Mouse (Mus musculus): Measurements from ENCODE around the gene Tmem151b. TPM values are rescaled to one million over a fixed set of nuclear protein-coding genes. Genes with fewer than 3 reads are reported as not detected.

Tmem151b gene
- polyA plus RNA-seq, 1 experiment from 2014 or later = 8.5 TPM

- H3K36me3 ChIP-seq (replicated peaks) = peaks cover 19% of the 10 kb centered on the region
- H3K27me3 ChIP-seq = no peaks in the 10 kb centered on the region
- H3K9ac ChIP-seq = no peak overlapping the region
- no peak overlapping the region for H3K4me3 ChIP-seq (replicated peaks)
- no peak for ATAC-seq (ENCODE audit: low FRiP score)
- peaks cover 11% of the 10 kb centered on the region for H3K4me1 ChIP-seq
- no peaks in the 10 kb centered on the region for H3K9me3 ChIP-seq
- no peak overlapping the region for H3K27ac ChIP-seq
- H3K4me2 ChIP-seq = no peak overlapping the region
- WGBS = 90% methylated on average over 4 of the region's 4 CpGs
Measured at GRCm38 (mm10) chr17:45510871-45511270, 38.6 kb downstream of the Tmem151b start.

DNA sequence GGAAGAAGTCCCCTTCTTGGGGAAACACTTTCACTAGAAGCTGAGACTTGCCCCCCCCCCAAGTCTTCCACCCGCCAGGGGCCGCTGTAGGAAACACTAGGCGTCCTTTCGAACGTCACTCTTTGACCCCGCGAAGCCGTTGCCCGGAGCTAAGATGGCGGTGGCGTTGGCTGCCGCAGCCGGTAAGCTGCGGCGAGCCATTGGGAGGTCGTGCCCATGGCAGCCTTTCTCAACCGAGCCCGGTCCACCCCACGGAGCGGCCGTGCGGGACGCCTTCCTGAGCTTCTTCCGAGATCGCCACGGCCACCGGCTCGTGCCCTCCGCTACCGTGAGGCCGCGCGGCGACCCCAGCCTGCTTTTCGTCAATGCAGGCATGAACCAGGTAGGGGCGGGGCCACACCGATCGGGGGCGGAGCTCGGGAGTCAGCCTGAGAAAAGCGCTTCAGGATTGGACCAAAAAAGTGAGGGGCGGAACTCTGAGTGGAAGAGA, 42.7 kb downstream of the Tmem151b start, which contains the start of gene Aars2:
Gene Aars2 (plus strand): TSS at position 142 of the 490 bp plus-strand sequence.
- Histone ChIP-seq H3K9ac (peak within 1 kb of the TSS; percentile 67), H3K4me1 (peaks cover 13% of the 10 kb centered on the region), H3K36me3 (replicated peaks) (peaks cover 19% of the 10 kb centered on the region), H3K4me3 (replicated peaks) (peak within 1 kb of the TSS; percentile 75), H3K4me2 (peak within 1 kb of the TSS; percentile 45), H3K9me3 (no peaks in the 10 kb centered on the region), H3K27ac (peak within 1 kb of the TSS; percentile 84), H3K27me3 (no peaks in the 10 kb centered on the region)
- ATAC-seq (ENCODE audit: low FRiP score) = peak; percentile 95
- WGBS = under 1% methylated on average over 42 of the region's 42 CpGs

DNA sequence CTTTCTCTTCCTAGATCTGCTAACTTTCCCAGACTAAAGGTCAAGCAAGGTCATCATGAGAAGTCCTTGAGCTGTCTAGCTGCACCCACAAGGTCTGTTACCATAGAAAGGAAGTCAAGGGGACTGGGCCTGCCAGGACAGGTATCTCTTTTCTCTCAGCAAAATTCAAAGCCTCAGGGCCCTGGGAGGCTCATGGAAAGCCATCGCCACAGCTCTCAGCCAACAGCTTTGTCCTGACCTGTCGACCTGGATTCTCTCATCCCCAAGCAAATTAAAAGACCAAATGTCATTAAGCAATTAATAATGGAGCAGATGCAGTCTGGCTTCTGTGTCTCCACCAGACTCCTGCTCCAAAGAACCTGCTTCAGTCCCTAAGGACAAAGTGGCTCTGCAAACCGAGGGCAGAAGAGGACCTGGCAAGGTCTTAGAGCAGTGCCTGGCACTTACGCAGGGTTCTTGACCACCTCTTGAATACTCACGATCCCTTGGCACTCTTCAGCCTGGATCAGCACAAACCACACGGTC, 43.5 kb downstream of the Tmem151b start:
- H3K4me1 ChIP-seq = peaks cover 13% of the 10 kb centered on the region
- H3K9me3 ChIP-seq = no peaks in the 10 kb centered on the region
- H3K9ac ChIP-seq = no peak overlapping the region
- no peak overlapping the region for H3K4me3 ChIP-seq (replicated peaks)
- H3K27ac ChIP-seq = no peak overlapping the region
- peaks cover 19% of the 10 kb centered on the region for H3K36me3 ChIP-seq (replicated peaks)
- no peaks in the 10 kb centered on the region for H3K27me3 ChIP-seq
- H3K4me2 ChIP-seq = 0 out of 2 replicates have a peak overlapping the region, but pooled peaks have one; percentile 45
- 69% methylated on average over 6 of the region's 6 CpGs for WGBS
- peak; percentile 20; the same call in 1 of the 2 replicates for ATAC-seq (ENCODE audit: low FRiP score)

DNA sequence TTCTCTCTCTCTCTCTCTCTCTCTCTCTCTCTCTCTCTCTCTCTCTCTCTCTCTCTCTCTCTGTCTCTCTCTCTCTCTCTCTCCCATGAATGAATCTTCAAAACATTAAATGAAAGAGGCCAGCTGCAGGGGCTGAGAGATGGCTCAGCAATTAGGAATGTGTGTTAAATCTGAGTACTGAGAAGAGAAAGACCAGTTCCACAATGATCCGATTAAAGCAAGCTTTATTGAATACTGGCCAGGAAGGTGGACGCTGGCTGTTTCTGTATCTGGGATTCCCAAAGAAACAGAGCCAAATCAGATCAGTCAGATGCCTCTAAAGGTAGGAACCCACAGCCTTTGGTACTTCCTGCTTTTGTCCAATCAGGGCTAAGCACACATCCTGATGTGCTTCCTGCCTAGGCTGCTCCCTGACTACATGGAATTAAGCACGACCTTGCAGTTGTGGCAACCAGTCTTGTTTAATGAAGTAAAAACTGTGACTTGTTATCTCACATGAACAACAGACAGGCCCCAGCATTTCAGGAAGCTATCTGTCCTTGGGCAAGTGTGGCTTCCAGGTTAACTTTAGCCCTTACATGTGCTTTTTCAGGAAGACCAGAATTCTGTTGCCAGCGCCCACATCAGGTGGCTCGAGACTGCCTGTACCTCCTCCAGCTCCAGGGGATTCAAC, 46.0 kb downstream of the Tmem151b start:
- Histone ChIP-seq H3K9me3 (no peaks in the 10 kb centered on the region), H3K27ac (no peak overlapping the region), H3K27me3 (no peaks in the 10 kb centered on the region), H3K4me2 (no peak overlapping the region), H3K4me1 (peaks cover 13% of the 10 kb centered on the region), H3K36me3 (replicated peaks) (peaks cover 2% of the 10 kb centered on the region; the same call in 1 of the 2 replicates), H3K9ac (no peak overlapping the region), H3K4me3 (replicated peaks) (no peak overlapping the region)
- no peak for ATAC-seq (ENCODE audit: low FRiP score)
- 69% methylated on average over 5 of the region's 5 CpGs for WGBS

DNA sequence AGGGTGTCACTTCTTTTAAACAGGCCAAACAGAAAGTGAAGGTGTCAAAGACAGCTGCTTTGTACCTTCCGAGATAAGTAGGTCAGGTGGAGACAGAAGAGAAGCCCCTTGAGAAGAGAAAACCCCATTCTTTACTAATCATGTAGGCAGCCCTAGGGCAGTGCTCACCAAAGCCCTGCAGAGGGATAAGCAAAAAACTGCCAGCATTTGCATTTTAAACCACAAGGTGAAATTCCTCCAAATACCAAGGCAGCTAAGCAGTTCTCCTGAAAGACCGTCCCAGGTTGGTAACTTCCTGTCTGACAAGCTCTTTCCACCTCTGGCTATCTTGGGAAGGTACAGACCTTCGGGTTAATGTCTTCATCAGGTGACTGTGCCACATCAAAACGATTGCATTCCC, 47.2 kb downstream of the Tmem151b start:
- H3K4me3 ChIP-seq (replicated peaks) = no peak overlapping the region
- peaks cover 11% of the 10 kb centered on the region for H3K4me1 ChIP-seq
- 65% methylated on average over 4 of the region's 4 CpGs for WGBS
- H3K4me2 ChIP-seq = no peak overlapping the region
- no peak overlapping the region for H3K27ac ChIP-seq
- no peaks in the 10 kb centered on the region for H3K27me3 ChIP-seq
- no peaks in the 10 kb centered on the region for H3K36me3 ChIP-seq (replicated peaks)
- no peak for ATAC-seq (ENCODE audit: low FRiP score)
- no peak overlapping the region for H3K9ac ChIP-seq
- H3K9me3 ChIP-seq = no peaks in the 10 kb centered on the region

- Histone ChIP-seq H3K27ac (no peak overlapping the region), H3K36me3 (replicated peaks) (no peaks in the 10 kb centered on the region), H3K4me2 (no peak overlapping the region), H3K4me1 (peaks cover 3% of the 10 kb centered on the region), H3K4me3 (replicated peaks) (no peak overlapping the region), H3K9me3 (no peaks in the 10 kb centered on the region), H3K9ac (no peak overlapping the region), H3K27me3 (no peaks in the 10 kb centered on the region)
- ATAC-seq (ENCODE audit: low FRiP score) = no peak
- 55% methylated on average over 4 of the region's 4 CpGs for WGBS
Measured at GRCm38 (mm10) chr17:45500981-45501380, 48.5 kb downstream of the Tmem151b start.

DNA sequence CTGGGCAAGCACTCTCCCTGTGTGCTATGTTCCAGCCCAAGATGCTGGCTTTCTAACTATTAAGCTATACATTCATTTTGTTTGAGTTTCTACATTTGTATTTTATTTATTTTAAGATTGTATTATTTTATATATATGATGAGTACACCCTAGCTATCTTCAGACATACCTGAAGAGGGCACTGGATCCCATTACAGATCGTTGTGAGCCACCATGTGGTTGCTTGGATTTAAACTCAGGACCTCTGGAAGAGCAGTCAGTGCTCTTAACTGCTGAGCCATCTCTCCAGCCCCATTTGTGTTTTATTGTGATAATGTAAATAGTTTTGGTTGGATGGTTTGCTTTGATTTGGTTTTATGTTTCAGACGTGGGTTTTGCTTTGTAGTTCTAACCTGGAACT, 50.0 kb downstream of the Tmem151b start:
- Histone ChIP-seq H3K27me3 (peaks cover 5% of the 10 kb centered on the region), H3K27ac (no peak overlapping the region), H3K4me2 (no peak overlapping the region), H3K9me3 (no peaks in the 10 kb centered on the region), H3K4me3 (replicated peaks) (no peak overlapping the region), H3K36me3 (replicated peaks) (no peaks in the 10 kb centered on the region), H3K4me1 (no peaks in the 10 kb centered on the region; the same call in 1 of the 2 replicates), H3K9ac (no peak overlapping the region)
- 45% methylated on average over 2 of the region's 2 CpGs for WGBS
- no peak for ATAC-seq (ENCODE audit: low FRiP score)

GRCm38 (mm10) chr17:45498397-45498796, 51.1 kb downstream of the Tmem151b start:
- Histone ChIP-seq H3K9me3 (no peaks in the 10 kb centered on the region), H3K27me3 (peaks cover 5% of the 10 kb centered on the region), H3K4me2 (no peak overlapping the region), H3K36me3 (replicated peaks) (no peaks in the 10 kb centered on the region), H3K9ac (no peak overlapping the region), H3K4me1 (no peaks in the 10 kb centered on the region; the same call in 1 of the 2 replicates), H3K4me3 (replicated peaks) (no peak overlapping the region), H3K27ac (no peak overlapping the region)
- no peak for ATAC-seq (ENCODE audit: low FRiP score)
- 82% methylated on average over 13 of the region's 13 CpGs for WGBS

GRCm38 (mm10) chr17:45495398-45495797, 54.1 kb downstream of the Tmem151b start:
- no peak overlapping the region for H3K27ac ChIP-seq
- 76% methylated on average over 11 of the region's 11 CpGs for WGBS
- ATAC-seq (ENCODE audit: low FRiP score) = no peak
- no peak overlapping the region for H3K4me3 ChIP-seq (replicated peaks)
- H3K27me3 ChIP-seq = peaks cover 9% of the 10 kb centered on the region
- no peaks in the 10 kb centered on the region for H3K36me3 ChIP-seq (replicated peaks)
- no peak overlapping the region for H3K9ac ChIP-seq
- H3K9me3 ChIP-seq = no peaks in the 10 kb centered on the region
- no peak overlapping the region for H3K4me2 ChIP-seq
- H3K4me1 ChIP-seq = no peaks in the 10 kb centered on the region

Other genes starting within 250 kb of the Tmem151b start
- 79.9 and 82.6 TPM in 2 replicates for gene Cdc5l, start 115.9 kb downstream of the Tmem151b start, polyA plus RNA-seq (2016; fragmentation: Nextera tagmentation; extraction: Ambion mirVana)
- gene Spats1, start 74.3 kb downstream of the Tmem151b start, polyA plus RNA-seq (2016; fragmentation: Nextera tagmentation; extraction: Ambion mirVana) = 1.1 and 1.8 TPM in 2 replicates
- gene Aars2, start 42.8 kb downstream of the Tmem151b start, polyA plus RNA-seq (2016; fragmentation: Nextera tagmentation; extraction: Ambion mirVana) = 22.8 and 26.5 TPM in 2 replicates
- gene Tcte1, start 26.2 kb downstream of the Tmem151b start, polyA plus RNA-seq (2016; fragmentation: Nextera tagmentation; extraction: Ambion mirVana) = 1.1 and 2.4 TPM in 2 replicates
- gene Nfkbie, start 6.0 kb upstream of the Tmem151b start, polyA plus RNA-seq (2016; fragmentation: Nextera tagmentation; extraction: Ambion mirVana) = 5.5 and 5.7 TPM in 2 replicates
- 91.0 and 91.7 TPM in 2 replicates for gene Slc35b2, start 14.2 kb upstream of the Tmem151b start, polyA plus RNA-seq (2016; fragmentation: Nextera tagmentation; extraction: Ambion mirVana)
- gene Hsp90ab1, start 23.6 kb upstream of the Tmem151b start, polyA plus RNA-seq (2016; fragmentation: Nextera tagmentation; extraction: Ambion mirVana) = 1,580 and 1,603 TPM in 2 replicates
- 50.2 and 52.0 TPM in 2 replicates for gene Slc29a1, start 49.9 kb upstream of the Tmem151b start, polyA plus RNA-seq (2016; fragmentation: Nextera tagmentation; extraction: Ambion mirVana)
- 0.24 TPM in 1 of 2 replicates, not detected in the other for gene Mymx, start 52.4 kb upstream of the Tmem151b start, polyA plus RNA-seq (2016; fragmentation: Nextera tagmentation; extraction: Ambion mirVana)
- 0.76 and 1.1 TPM in 2 replicates for gene Capn11, start 109.6 kb upstream of the Tmem151b start, polyA plus RNA-seq (2016; fragmentation: Nextera tagmentation; extraction: Ambion mirVana)
- gene Mrpl14, start 136.6 kb upstream of the Tmem151b start, polyA plus RNA-seq (2016; fragmentation: Nextera tagmentation; extraction: Ambion mirVana) = 98.8 and 112 TPM in 2 replicates
- gene Tmem63b, start 137.2 kb upstream of the Tmem151b start, polyA plus RNA-seq (2016; fragmentation: Nextera tagmentation; extraction: Ambion mirVana) = 85.7 and 89.3 TPM in 2 replicates
- gene 1600014C23Rik, start 184.2 kb upstream of the Tmem151b start, polyA plus RNA-seq (2016; fragmentation: Nextera tagmentation; extraction: Ambion mirVana) = 0.83 TPM in 1 of 2 replicates, not detected in the other

Data from forebrain, embryonic 12.5 days (tissue).